Mouse (Mus musculus) G1E (cell line): ENCODE data around the gene Gm2a. TPM values are rescaled to one million over a fixed set of nuclear protein-coding genes. Genes with fewer than 3 reads are reported as not detected.

Source experiments
- ATAC-seq: 2 replicates; pipeline ENCODE4 v1.8.0; 2016; ENCODE audit warnings: mild to moderate bottlenecking; ENCODE audit not compliant: insufficient number of reproducible peaks, poor library complexity, low FRiP score, severe bottlenecking; ENCODE audit errors: extremely low read depth
- DNase-seq: peaks from one replicate; pipeline ENCODE4 v3.0.0; 2012; ENCODE audit warnings: low spot score
- H3K27me3 ChIP-seq: 2 replicates; pipeline ENCODE4 v1.6.1; 2012; ENCODE audit warnings: mild to moderate bottlenecking, low read length, inconsistent platforms; ENCODE audit not compliant: insufficient read depth
- H3K36me3 ChIP-seq: replicated peaks from 2 replicates; pipeline ENCODE3; 2012; ENCODE audit warnings: mild to moderate bottlenecking, inconsistent platforms
- H3K4me1 ChIP-seq: 2 replicates; pipeline ENCODE4 v1.6.1; 2012; ENCODE audit warnings: low read depth, low read length, inconsistent platforms, mixed read lengths; ENCODE audit not compliant: insufficient read depth
- H3K4me3 ChIP-seq: 2 replicates; pipeline ENCODE4 v1.5.1; 2012; ENCODE audit warnings: low read depth, mild to moderate bottlenecking, inconsistent platforms, low read length, moderate library complexity, mixed read lengths
- H3K9me3 ChIP-seq: replicated peaks from 2 replicates; pipeline ENCODE4 v1.6.1; 2012; ENCODE audit warnings: inconsistent platforms
- CTCF ChIP-seq: IDR thresholded peaks from 2 replicates; pipeline ENCODE4 v1.5.1; 2012; ENCODE audit warnings: low read depth, low read length, inconsistent platforms, mixed read lengths
- GATA1 ChIP-seq: IDR thresholded peaks from 2 replicates; pipeline ENCODE4 v1.6.1; 2012; ENCODE audit warnings: borderline replicate concordance, low read length, inconsistent platforms, mixed read lengths
- GATA2 ChIP-seq: IDR thresholded peaks from 2 replicates; pipeline ENCODE4 v1.6.1; 2012; ENCODE audit warnings: low read depth, low read length, inconsistent platforms, borderline replicate concordance
- POLR2AphosphoS5 ChIP-seq: IDR thresholded peaks from 2 replicates; pipeline ENCODE4 v1.6.1; 2012; ENCODE audit warnings: low read depth, low read length, inconsistent platforms; ENCODE audit not compliant: insufficient replicate concordance
- TAL1 ChIP-seq: conservative IDR thresholded peaks from 2 replicates; pipeline ENCODE4 v1.6.1; 2012; ENCODE audit warnings: low read depth, low read length, inconsistent platforms, mixed read lengths
- polyA plus RNA-seq: library from polyadenylated mRNA; stranded (reverse); fragments of >175 nt; gene quantifications from 2 replicates; pipeline ENCODE4 v1.2.3, GENCODE M21; 2012
- total RNA-seq, 2 experiments: library from RNA; stranded (forward) in 1 of 2; stranded (reverse) in 1 of 2; fragments of 200-1000 nt in 1 of 2; fragments of >200 nt in 1 of 2; fragmentation: Nextera tagmentation in 1 of 2; gene quantifications; 2 replicates each; pipeline ENCODE4 v1.2.3; 2014 to 2017

The Gm2a gene
- total RNA-seq (2014; fragmentation: Nextera tagmentation) (not detected in 2 replicates), total RNA-seq (2017) (0.05 and 0.06 TPM in 2 replicates), polyA plus RNA-seq (not detected in 2 replicates)

DNA sequence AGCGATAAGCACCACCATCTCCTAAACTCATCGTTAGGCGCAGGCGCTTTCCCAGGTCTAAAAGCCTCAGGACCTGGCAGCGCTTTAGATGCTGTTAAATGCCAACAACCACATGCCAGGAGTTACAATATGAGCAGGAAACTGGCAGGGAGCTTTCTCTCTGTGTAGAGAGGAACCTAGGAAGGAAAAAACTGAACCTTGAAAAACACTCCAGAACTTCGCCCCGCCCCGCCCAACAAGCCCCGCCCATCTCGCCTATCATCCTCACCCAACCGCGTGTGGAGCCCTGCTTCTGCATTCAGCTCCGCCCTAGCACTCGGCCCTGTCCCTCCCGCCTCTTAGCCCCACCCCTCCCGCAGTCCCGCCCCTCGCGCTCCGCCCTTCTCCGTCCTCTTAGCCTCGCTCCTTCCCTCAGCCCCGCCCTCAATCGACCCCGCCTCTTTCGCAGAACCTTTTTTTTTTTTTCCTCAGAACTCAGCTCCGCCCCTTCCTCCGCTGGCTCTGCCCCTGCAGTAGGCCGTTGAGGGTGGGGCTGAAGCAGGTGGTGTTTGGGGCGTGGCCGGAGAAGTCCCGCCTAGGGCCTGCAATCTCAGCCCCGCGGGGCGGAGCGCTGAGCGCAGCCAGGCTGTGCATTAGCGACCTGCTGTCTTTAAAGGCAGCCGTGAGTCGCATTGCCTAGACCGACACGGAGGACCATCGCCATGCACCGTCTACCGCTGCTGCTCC is at the start of gene Gm2a:
Gm2a (plus strand) TSS at position 653 of the 726 bp plus-strand sequence.
- Histone ChIP-seq H3K4me1 (no peaks in the 10 kb centered on the region; the same call in 1 of the 2 replicates), H3K27me3 (peaks cover 10% of the 10 kb centered on the region), H3K36me3 (no peaks in the 10 kb centered on the region), H3K4me3 (no peak within 1 kb of the TSS), H3K9me3 (peaks cover 5% of the 10 kb centered on the region)
- ATAC-seq (no peak), DNase-seq (no peak)
- no peak for TF ChIP-seq TAL1
- no peak for TF ChIP-seq POLR2AphosphoS5
- no peak for TF ChIP-seq CTCF
- TF ChIP-seq GATA2 = no peak
- no peak for TF ChIP-seq GATA1

DNA sequence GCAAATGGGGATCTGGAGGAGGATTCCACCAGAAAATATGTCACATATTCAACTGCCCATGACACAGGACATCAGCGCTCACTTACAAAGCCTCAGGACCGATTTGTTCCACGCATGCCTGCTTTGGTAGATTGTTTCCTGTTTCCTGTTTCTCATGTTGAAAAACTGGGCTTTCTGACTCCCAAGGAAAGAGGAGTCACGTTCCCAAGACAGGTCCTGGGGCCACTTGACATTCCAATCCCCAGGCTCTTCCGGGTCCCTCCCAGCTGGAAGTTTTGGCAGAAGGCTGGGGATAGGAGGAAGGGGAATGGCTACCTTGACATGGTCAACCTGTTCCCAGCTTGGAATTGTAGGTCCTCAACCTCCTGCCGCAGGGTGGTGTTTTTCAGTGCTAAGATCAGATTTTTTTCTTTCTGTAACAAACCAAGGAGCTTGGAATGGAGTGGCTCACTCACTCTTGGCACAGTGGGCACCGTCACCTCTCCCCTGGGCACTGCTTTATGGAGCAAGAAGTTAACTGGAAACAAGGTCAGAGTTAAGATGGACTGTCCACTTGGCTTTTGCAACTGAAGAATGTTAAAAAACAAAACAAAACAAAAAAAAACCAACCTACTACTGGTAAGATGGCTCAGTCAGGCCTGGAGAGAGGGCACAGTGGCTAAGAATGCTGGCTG is 46.9 kb upstream of the Gm2a start:
- H3K4me1 ChIP-seq = no peaks in the 10 kb centered on the region
- TF ChIP-seq CTCF (no peak), GATA2 (no peak), POLR2AphosphoS5 (no peak), TAL1 (no peak), GATA1 (no peak)
- ATAC-seq (no peak), DNase-seq (no peak)
- H3K27me3 ChIP-seq = no peaks in the 10 kb centered on the region; the same call in 1 of the 2 replicates
- H3K4me3 ChIP-seq = no peak overlapping the region
- H3K9me3 ChIP-seq = no peaks in the 10 kb centered on the region
- H3K36me3 ChIP-seq = no peaks in the 10 kb centered on the region

DNA sequence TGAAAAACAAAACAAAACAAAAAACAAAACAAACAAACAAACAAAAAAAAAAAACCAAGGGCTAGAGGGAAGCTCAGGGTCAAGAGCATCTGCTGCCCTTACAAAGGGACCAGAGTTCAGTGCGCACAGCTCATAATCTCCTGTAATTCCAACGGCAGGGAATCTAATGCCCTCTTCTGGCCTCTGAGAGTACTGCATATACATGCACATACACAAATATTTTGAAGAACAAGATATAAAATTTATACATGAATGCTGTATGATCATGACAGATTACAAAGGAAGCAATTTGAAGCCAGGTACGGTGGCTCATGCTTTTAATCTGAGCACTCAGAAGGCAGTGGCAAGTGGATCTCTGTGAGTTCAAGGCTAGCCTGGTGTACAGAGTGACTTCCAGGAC is 40.4 kb upstream of the Gm2a start:
- no peaks in the 10 kb centered on the region for H3K4me1 ChIP-seq
- H3K27me3 ChIP-seq = no peaks in the 10 kb centered on the region; the same call in 1 of the 2 replicates
- no peak for DNase-seq
- no peak for ATAC-seq
- no peaks in the 10 kb centered on the region for H3K36me3 ChIP-seq
- H3K9me3 ChIP-seq = no peaks in the 10 kb centered on the region
- no peak overlapping the region for H3K4me3 ChIP-seq
- no peak for TF ChIP-seq CTCF
- TF ChIP-seq POLR2AphosphoS5 = no peak
- TF ChIP-seq GATA2 = no peak
- no peak for TF ChIP-seq GATA1
- TF ChIP-seq TAL1 = no peak

DNA sequence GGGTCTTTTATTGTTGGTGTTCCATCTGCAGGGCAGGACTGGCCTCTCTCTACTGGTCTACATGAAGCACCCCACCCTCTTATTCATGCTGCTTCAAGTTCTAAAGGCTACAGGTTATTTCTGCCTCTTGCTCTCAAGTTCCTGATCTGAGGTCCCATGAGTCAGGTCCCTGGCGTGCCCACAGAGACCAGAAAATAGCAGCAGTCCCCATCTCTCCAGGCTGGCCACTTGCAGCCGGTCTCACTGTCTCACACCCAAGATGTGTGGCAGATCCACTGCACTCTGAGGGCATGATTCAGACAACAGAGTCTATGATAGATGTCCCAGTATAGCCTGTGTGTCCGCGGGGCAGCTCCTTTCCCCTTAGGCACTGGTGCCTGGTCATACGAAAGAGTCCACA is 37.1 kb upstream of the Gm2a start:
- DNase-seq = no peak
- H3K36me3 ChIP-seq = no peaks in the 10 kb centered on the region
- TF ChIP-seq GATA1 = no peak
- TF ChIP-seq TAL1 = no peak
- no peak for TF ChIP-seq GATA2
- TF ChIP-seq POLR2AphosphoS5 = no peak
- no peak for TF ChIP-seq CTCF
- H3K27me3 ChIP-seq = no peaks in the 10 kb centered on the region; the same call in 1 of the 2 replicates
- no peak for ATAC-seq
- H3K4me1 ChIP-seq = no peaks in the 10 kb centered on the region
- H3K4me3 ChIP-seq = no peak overlapping the region
- no peaks in the 10 kb centered on the region for H3K9me3 ChIP-seq

DNA sequence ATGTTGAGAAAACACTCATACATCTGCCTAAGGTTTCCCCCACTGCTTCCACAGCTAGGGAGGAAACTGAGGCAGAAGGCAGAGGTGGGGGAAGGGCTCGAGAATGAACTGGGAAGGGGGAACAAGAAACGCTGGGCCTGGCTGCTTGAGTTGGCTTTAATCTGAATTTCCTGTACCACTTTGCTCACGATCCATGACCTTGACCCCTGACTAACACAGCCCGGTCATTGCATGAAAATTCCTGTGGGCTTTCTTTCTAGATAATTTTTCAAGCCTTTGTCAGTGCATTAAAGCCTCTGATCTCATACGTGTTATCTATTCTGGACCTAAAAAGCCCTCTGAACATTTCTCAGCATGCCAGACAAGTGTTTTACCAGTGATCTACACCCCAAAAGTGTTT is 35.1 kb upstream of the Gm2a start:
- no peaks in the 10 kb centered on the region for H3K9me3 ChIP-seq
- H3K4me1 ChIP-seq = no peaks in the 10 kb centered on the region
- ATAC-seq (no peak), DNase-seq (no peak)
- no peaks in the 10 kb centered on the region; the same call in 1 of the 2 replicates for H3K27me3 ChIP-seq
- no peak overlapping the region for H3K4me3 ChIP-seq
- TF ChIP-seq GATA2 (no peak), POLR2AphosphoS5 (no peak), GATA1 (no peak), CTCF (no peak)
- H3K36me3 ChIP-seq = no peaks in the 10 kb centered on the region

DNA sequence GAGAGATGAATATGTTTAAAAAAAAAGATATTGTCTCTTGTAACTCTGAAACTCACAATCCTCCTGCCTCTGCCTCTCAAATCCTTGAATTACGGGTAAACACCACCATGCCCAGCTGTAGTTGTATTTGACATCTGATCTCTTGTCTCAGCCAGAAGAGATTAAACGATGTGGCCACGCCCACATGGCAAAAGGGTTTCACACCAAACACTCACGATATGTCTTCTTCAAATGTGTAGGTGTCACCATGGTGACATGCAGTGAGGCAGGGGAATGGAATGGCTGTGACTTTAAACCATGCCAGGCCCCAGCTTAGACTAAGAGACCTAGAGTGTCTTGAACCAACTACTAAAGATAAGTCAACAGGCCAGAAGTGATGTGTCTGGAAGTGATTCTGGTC is 31.0 kb upstream of the Gm2a start:
- H3K27me3 ChIP-seq = no peaks in the 10 kb centered on the region
- no peak for ATAC-seq
- H3K4me3 ChIP-seq = no peak overlapping the region
- no peaks in the 10 kb centered on the region for H3K4me1 ChIP-seq
- no peaks in the 10 kb centered on the region for H3K9me3 ChIP-seq
- TF ChIP-seq GATA1 = no peak
- no peak for TF ChIP-seq TAL1
- TF ChIP-seq CTCF = no peak
- TF ChIP-seq POLR2AphosphoS5 = no peak
- no peak for TF ChIP-seq GATA2
- no peak for DNase-seq
- no peaks in the 10 kb centered on the region for H3K36me3 ChIP-seq
